Mouse (Mus musculus): ENCODE results near the gene Tnfsf9.

Tnfsf9 gene

GRCm38 (mm10) chr17:57105181-57106034, at the start of gene Tnfsf9:
Gene Tnfsf9, plus strand, starts transcription at chr17:57105325.
- DNase-seq: peak; percentile 37 to 44

- DNase-seq: no peak
Observed at GRCm38 (mm10) chr17:57056246-57056645, 48.9 kb upstream of the Tnfsf9 start.

- peak in 1 of 2 experiments; percentile 15 for DNase-seq
Observed at GRCm38 (mm10) chr17:57058891-57059485, 46.1 kb upstream of the Tnfsf9 start, which contains the start of gene Crb3. Gene Crb3, plus strand, starts transcription at chr17:57059105.

GRCm38 (mm10) chr17:57059486-57059977, 45.6 kb upstream of the Tnfsf9 start, which contains the start of gene Slc25a23:
Gene Slc25a23, minus strand, starts transcription at chr17:57059863.
- DNase-seq: peak; percentile 76 to 82

DNA sequence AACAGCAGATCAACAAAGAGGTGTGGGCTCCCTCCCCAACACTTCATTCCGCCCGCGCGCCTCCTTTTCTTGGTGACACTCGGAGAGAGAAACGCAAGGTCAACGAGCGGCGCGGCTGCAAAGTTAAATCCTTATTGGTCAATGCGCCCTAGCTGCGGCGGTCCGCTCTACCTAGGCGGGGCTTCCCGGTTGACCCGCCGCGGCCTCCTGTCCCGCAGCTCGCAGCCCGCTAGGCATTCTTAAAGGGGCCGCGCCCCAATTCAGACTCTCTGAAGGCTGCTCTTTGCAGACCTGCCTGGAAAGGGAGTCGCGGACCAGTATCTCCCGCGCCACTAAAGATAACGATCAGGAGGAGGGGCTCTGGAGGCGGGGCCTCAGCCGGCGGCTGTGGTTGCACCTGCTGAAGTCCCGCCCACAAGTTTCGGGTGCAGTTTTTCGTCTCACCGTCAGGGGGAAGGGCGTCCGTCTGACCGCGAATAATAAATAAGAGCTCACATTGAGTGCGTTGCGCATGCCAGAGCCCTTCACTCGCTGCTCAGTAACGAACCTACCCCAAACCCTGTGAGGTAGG, 44.8 kb upstream of the Tnfsf9 start:
- DNase-seq: peak; percentile 97 to 98

DNA sequence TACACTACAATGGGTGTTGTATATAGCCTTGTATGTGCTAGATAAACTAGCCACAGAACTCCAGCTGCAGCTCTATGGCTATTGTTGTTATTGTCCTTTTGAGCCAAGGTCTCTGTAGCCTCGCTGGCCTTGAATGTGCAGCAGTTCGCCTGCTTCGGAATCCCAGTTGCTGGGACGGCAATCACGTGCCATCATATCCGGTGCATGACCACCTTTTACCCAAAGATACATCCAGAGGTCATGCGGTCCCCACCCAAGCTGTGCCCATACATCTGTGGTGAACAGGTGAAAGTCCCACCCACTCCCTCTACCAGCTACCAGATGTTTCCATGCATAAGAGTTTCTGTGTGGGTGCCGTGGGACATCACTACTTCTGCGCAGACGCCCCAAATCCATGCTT, 44.1 kb upstream of the Tnfsf9 start:
- no peak for DNase-seq

DNA sequence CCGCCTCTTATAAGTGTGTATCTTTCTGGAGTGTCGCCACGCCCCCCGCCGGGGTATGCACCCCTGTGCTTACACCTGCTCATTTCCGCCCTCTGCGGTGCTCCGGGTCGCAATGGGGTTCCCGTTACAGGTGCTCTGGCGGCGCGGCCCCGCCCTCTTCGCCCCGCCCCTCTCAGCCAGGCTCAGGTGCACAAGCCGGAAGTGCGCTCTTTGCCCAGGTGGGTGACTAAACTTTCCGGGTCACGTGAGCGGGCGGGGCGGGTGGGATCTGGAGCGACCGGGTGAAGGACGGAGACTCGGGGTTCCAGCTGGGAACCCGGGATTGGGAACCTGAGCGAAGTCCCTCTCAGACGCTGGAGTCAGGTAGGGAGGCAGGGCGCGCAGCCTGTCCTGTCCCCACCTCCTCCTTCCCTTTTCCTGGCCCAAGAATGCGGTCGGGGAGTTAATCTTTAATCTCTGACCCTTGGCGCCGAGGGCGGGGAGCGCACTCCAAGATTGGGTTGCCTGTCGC, 43.1 kb upstream of the Tnfsf9 start:
- DNase-seq: peak; percentile 56 to 76

DNA sequence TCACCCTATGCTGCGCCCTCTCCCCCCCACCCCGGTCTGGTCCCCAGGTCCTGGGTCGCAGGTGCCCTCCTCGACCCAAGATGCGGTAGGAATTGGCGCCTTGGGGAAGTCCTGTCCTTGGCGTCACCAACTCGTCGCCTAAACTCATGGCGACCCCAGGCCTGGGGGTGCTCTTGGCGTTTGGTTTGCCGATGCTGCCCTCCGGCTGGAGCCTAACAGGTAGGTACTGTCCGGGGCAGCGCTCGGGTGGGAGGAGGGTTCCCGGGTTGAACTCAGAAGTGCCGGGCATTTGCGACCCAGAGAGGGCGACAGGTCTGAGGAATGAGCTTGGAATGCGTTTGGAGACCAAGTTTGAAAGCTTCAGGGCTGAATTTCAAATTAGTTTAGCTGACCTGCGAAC, 42.6 kb upstream of the Tnfsf9 start:
- no peak for DNase-seq

GRCm38 (mm10) chr17:57063031-57063430, 42.1 kb upstream of the Tnfsf9 start:
- no peak for DNase-seq

DNA sequence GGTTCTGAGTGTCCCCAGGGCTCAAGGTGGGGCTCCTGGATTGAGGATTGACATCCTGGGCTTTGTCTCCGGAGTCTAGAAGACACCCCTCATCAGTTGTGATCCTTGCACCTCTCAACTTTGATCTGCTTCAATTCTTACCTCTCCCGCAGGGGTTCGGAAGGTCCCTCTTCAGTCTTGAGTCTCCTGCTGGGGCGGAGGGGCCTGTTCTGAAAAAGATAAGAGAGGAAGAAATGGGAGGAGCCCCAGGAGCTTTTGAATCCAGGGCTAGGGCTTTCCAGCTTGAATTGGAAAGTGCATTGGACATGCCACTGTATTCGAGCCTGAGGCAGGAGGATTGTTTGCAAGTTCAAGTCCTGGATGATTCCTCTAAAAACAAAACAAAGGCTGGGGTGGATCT, 38.2 kb upstream of the Tnfsf9 start:
- DNase-seq: no peak

DNA sequence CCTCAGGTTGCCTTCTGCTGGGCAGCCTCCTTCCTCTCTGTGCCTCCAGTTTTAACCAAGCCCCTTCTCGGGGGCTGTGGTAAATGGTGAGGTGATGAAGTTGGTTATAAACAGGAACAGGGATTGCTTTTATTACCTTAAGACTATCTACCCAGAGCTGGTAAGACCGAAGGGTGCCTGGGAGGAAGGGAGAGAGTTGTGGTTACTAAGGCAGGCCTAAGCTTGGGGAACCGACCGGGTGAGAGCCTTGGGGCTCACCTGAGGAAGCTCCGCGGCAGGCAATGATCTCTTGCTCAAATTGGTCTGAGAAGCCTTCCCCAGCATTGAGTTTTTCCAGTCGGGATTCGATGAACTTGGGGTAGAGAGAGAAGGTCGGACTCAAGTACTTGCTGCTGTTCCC, 34.9 kb upstream of the Tnfsf9 start:
- DNase-seq: no peak

- DNase-seq: no peak
Observed at GRCm38 (mm10) chr17:57070699-57071098, 34.4 kb upstream of the Tnfsf9 start.

GRCm38 (mm10) chr17:57076916-57077315, 28.2 kb upstream of the Tnfsf9 start:
- DNase-seq: peak; percentile 39 to 53

DNA sequence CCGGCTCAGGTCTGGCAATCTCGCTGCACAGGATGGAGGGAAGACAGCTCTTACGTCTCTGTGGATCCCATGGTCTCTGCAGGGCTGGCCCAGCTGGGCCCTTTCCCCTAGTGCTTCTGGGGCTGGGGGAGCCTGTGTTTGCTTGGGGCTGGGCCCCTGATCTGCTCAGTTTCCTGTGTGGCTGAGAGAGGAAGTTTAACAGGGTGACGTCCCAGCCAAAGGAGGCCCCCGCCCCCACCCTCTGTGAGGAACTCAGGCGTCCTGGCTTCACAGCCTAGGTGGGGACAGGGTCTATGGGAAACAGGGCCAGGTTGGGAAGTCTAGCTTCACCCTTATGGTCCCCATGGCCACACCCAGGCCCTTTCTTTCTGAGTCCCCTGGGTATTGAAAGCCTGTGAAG, 26.8 kb upstream of the Tnfsf9 start, which contains the start of gene Dennd1c:
Dennd1c (minus strand) TSS at position 179 of the 400 bp plus-strand sequence.
- DNase-seq: peak; percentile 82 to 90

DNA sequence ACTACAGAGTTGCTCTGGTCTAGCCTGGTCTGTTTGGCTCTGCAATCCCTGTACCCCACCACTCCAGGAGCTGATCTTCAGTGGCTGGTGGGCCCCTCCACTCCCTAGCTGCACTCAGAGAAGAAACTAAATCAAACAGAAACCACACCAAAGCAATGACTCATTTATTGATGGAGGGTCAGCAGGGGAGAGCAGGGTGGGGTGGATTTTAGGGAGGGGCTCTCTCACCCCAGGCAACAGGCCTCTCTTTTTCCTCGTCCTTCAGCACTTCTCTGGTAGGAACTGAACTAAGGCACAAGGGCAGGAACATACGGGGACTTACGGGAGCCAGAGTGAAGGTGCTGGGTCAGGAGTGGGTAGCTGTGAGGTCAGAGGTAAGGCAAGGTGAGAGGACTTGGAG, 25.2 kb upstream of the Tnfsf9 start:
- DNase-seq: no peak

DNA sequence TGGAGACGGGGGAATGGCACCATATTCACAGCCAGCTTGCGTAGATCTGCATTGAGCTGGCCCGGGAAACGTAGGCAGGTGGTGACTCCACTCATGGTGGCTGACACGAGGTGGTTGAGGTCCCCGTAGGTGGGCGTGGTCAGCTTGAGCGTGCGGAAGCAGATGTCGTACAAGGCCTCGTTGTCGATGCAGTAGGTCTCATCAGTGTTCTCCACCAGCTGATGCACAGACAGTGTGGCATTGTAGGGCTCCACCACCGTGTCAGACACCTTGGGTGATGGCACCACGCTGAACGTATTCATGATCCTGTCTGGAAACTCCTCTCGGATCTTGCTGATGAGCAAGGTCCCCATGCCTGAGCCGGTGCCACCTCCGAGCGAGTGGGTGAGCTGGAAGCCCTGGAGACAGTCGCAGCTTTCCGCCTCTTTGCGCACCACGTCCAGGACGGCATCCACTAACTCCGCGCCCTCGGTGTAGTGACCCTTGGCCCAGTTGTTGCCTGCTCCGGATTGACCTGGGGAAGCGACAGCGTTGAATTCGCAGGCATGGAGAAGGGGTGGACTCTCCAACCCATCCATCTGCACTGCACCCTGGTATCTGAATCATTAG, 23.8 kb upstream of the Tnfsf9 start:
- DNase-seq: no peak

- DNase-seq: no peak
Observed at GRCm38 (mm10) chr17:57082481-57082880, 22.6 kb upstream of the Tnfsf9 start.

- no peak for DNase-seq
Observed at GRCm38 (mm10) chr17:57085970-57086757, 19.0 kb upstream of the Tnfsf9 start.

- no peak for DNase-seq
Observed at GRCm38 (mm10) chr17:57087049-57087832, 17.9 kb upstream of the Tnfsf9 start, which contains the start of gene Tubb4a. Gene Tubb4a, minus strand, starts transcription at chr17:57087782.

DNA sequence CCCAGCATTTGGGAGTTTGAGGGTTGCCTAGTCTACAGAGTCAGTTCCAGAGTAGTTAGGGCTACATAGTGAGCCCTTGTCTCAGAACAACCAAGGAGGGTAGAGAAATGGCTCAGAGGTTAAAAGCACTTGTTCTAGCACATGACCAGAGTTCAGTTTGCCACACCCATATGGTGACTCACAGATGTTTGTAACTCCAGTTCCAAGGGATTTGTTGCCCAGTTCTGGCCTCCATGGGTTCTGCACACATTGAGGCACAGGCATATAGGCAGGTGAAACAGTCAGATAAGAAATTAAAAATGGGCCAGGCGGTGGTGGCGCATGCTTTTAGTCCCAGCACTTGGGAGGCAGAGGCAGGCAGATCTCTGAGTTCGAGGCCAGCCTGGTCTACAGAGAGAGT, 10.9 kb upstream of the Tnfsf9 start:
- no peak for DNase-seq

Measured in thymus, postnatal 36 days (tissue).